Mouse (Mus musculus): ENCODE measurements at regions not wholly inside any gene's neighbourhood (a gene's known extent, or its start where the extent isn't known, plus 50 kb on each side); places are given as distances from the start of the nearest gene placed in this dataset.

- DNase-seq (ENCODE audit: low spot score), result no peak
- 83% methylated on average over 2 of the region's 2 CpGs for WGBS
These were observed 161.4 kb upstream of the Gm11042 start for GRCm38 (mm10) chr12:74477619-74478018.

DNA sequence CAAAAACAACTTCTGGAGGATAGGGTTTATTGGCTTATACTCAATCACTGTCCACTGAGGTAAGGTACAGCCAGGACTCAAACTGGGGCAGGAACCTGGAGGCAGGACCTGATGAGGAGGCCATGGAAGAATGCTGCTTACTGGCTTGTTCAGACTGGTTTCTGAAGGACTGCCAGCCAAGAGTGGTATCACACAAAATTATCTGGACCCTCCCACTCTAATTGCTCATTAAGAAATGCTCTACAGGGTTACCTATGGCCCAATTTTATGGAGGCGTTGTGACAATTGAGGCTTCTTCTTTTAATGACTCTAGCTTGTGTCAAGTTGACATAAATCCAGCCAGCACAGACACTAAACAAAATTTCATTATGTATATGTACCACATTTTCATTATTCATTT is 158.5 kb upstream of the Gm11042 start:
- no peak overlapping the region for H3K27ac ChIP-seq (replicated peaks; ENCODE audit: low read depth, low read length)
- no peak overlapping the region for H3K4me2 ChIP-seq (ENCODE audit: low read depth, severe bottlenecking)
- no peaks in the 10 kb centered on the region for H3K9me3 ChIP-seq (ENCODE audit: control insufficient read depth, low read length)
- DNase-seq (ENCODE audit: low spot score) (no peak), ATAC-seq (ENCODE audit: insufficient number of reproducible peaks, low FRiP score, low TSS enrichment, low read depth) (no peak)
- H3K27me3 ChIP-seq (ENCODE audit: control insufficient read depth, insufficient read depth, low read length), result no peaks in the 10 kb centered on the region
- no peak overlapping the region for H3K4me3 ChIP-seq (ENCODE audit: low read depth, low read length)
- WGBS, result 93% methylated on average over 1 of the region's 1 CpGs
- H3K36me3 ChIP-seq (ENCODE audit: control insufficient read depth, insufficient read depth, low read length), result no peaks in the 10 kb centered on the region
- no peak overlapping the region for H3K9ac ChIP-seq (ENCODE audit: low read length)
- H3K4me1 ChIP-seq (ENCODE audit: control insufficient read depth, insufficient read depth, low read length), result no peaks in the 10 kb centered on the region

More at GRCm38 (mm10) chr12:74477619-74478018, 161.4 kb upstream of the Gm11042 start:
- Histone ChIP-seq H3K4me3 (ENCODE audit: low read depth, low read length) (no peak overlapping the region), H3K9ac (ENCODE audit: low read length) (no peak overlapping the region), H3K4me2 (ENCODE audit: low read depth, severe bottlenecking) (no peak overlapping the region), H3K4me1 (ENCODE audit: control insufficient read depth, insufficient read depth, low read length) (no peaks in the 10 kb centered on the region), H3K27ac (replicated peaks; ENCODE audit: low read depth, low read length) (no peak overlapping the region), H3K27me3 (ENCODE audit: control insufficient read depth, insufficient read depth, low read length) (no peaks in the 10 kb centered on the region), H3K36me3 (ENCODE audit: control insufficient read depth, insufficient read depth, low read length) (no peaks in the 10 kb centered on the region), H3K9me3 (ENCODE audit: control insufficient read depth, low read length) (no peaks in the 10 kb centered on the region)
- ATAC-seq (ENCODE audit: insufficient number of reproducible peaks, low FRiP score, low TSS enrichment, low read depth), result no peak

DNA sequence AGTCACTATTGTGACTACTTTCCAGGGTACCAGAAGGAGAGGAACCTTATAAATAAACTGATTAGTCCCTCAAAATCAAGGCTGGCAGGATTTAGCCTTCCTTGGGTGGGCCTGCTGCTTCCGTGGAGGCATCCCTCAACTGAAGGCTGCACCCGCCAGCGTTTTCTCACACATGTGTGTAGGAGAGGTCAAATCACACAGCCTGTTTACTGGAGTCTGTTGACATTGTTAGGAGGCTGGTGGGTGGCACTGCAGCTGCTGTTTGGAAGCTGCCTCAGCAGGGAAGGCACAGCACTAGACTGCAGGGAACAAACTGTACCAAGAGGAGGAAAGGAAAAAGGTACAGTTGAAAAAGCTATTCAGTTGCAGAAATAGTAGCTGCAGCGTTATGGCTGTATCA is 142.3 kb upstream of the Gm11042 start:
- ATAC-seq (ENCODE audit: insufficient number of reproducible peaks, low FRiP score, low TSS enrichment, low read depth) (no peak), DNase-seq (ENCODE audit: low spot score) (no peak)
- H3K27me3 ChIP-seq (ENCODE audit: control insufficient read depth, insufficient read depth, low read length), result no peaks in the 10 kb centered on the region
- H3K4me2 ChIP-seq (ENCODE audit: low read depth, severe bottlenecking), result no peak overlapping the region
- no peaks in the 10 kb centered on the region for H3K9me3 ChIP-seq (ENCODE audit: control insufficient read depth, low read length)
- H3K36me3 ChIP-seq (ENCODE audit: control insufficient read depth, insufficient read depth, low read length), result no peaks in the 10 kb centered on the region
- no peaks in the 10 kb centered on the region for H3K4me1 ChIP-seq (ENCODE audit: control insufficient read depth, insufficient read depth, low read length)
- no peak overlapping the region for H3K27ac ChIP-seq (replicated peaks; ENCODE audit: low read depth, low read length)
- WGBS, result 34% methylated on average over 4 of the region's 4 CpGs
- H3K4me3 ChIP-seq (ENCODE audit: low read depth, low read length), result no peak overlapping the region
- no peak overlapping the region for H3K9ac ChIP-seq (ENCODE audit: low read length)

GRCm38 (mm10) chr12:74452375-74453090 is 136.3 kb upstream of the Gm11042 start:
- WGBS, result 68% methylated on average over 4 of the region's 4 CpGs
- no peak overlapping the region for H3K27ac ChIP-seq (replicated peaks; ENCODE audit: low read depth, low read length)
- no peaks in the 10 kb centered on the region for H3K27me3 ChIP-seq (ENCODE audit: control insufficient read depth, insufficient read depth, low read length)
- DNase-seq (ENCODE audit: low spot score) (no peak), ATAC-seq (ENCODE audit: insufficient number of reproducible peaks, low FRiP score, low TSS enrichment, low read depth) (no peak)
- no peak overlapping the region for H3K9ac ChIP-seq (ENCODE audit: low read length)
- 0 out of 2 replicates have a peak, but pooled peaks cover 3% of the 10 kb centered on the region for H3K4me1 ChIP-seq (ENCODE audit: control insufficient read depth, insufficient read depth, low read length)
- H3K9me3 ChIP-seq (ENCODE audit: control insufficient read depth, low read length), result no peaks in the 10 kb centered on the region
- H3K4me2 ChIP-seq (ENCODE audit: low read depth, severe bottlenecking), result no peak overlapping the region
- H3K36me3 ChIP-seq (ENCODE audit: control insufficient read depth, insufficient read depth, low read length), result no peaks in the 10 kb centered on the region
- no peak overlapping the region for H3K4me3 ChIP-seq (ENCODE audit: low read depth, low read length)

DNA sequence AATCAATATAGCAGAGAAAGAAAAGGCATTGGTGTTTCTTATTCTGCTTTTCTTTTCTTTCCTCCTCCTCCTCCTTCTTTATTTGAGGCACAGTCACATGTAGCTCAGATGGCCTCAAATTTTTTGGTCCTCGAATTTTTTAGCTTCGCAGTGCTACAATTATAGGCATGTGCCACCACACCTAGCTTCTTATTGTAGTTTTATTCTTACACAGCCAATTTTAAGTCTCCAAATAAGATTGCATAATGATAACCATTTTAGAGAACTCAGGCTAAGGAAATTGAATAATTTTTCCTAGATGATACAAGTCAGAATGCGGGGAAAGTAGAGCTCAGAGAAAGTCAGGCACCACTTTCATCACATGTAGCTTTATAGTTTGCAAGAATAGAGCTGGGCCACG is 132.1 kb upstream of the Gm11042 start:
- DNase-seq (ENCODE audit: low spot score) (no peak), ATAC-seq (ENCODE audit: insufficient number of reproducible peaks, low FRiP score, low TSS enrichment, low read depth) (no peak)
- Histone ChIP-seq H3K27ac (replicated peaks; ENCODE audit: low read depth, low read length) (no peak overlapping the region), H3K36me3 (ENCODE audit: control insufficient read depth, insufficient read depth, low read length) (no peaks in the 10 kb centered on the region), H3K27me3 (ENCODE audit: control insufficient read depth, insufficient read depth, low read length) (no peaks in the 10 kb centered on the region), H3K9ac (ENCODE audit: low read length) (no peak overlapping the region), H3K4me2 (ENCODE audit: low read depth, severe bottlenecking) (no peak overlapping the region), H3K4me1 (ENCODE audit: control insufficient read depth, insufficient read depth, low read length) (0 out of 2 replicates have a peak, but pooled peaks cover 3% of the 10 kb centered on the region), H3K9me3 (ENCODE audit: control insufficient read depth, low read length) (no peaks in the 10 kb centered on the region), H3K4me3 (ENCODE audit: low read depth, low read length) (no peak overlapping the region)
- WGBS, result 83% methylated on average over 4 of the region's 4 CpGs

GRCm38 (mm10) chr12:74434874-74435273 is 118.7 kb upstream of the Gm11042 start:
- H3K4me3 ChIP-seq (ENCODE audit: low read depth, low read length), result no peak overlapping the region
- H3K9me3 ChIP-seq (ENCODE audit: control insufficient read depth, low read length), result no peaks in the 10 kb centered on the region
- no peaks in the 10 kb centered on the region for H3K36me3 ChIP-seq (ENCODE audit: control insufficient read depth, insufficient read depth, low read length)
- H3K4me1 ChIP-seq (ENCODE audit: control insufficient read depth, insufficient read depth, low read length), result no peaks in the 10 kb centered on the region
- H3K27me3 ChIP-seq (ENCODE audit: control insufficient read depth, insufficient read depth, low read length), result no peaks in the 10 kb centered on the region
- WGBS, result 87% methylated on average over 4 of the region's 4 CpGs
- H3K4me2 ChIP-seq (ENCODE audit: low read depth, severe bottlenecking), result no peak overlapping the region
- DNase-seq (ENCODE audit: low spot score), result no peak
- ATAC-seq (ENCODE audit: insufficient number of reproducible peaks, low FRiP score, low TSS enrichment, low read depth), result no peak
- no peak overlapping the region for H3K27ac ChIP-seq (replicated peaks; ENCODE audit: low read depth, low read length)
- no peak overlapping the region for H3K9ac ChIP-seq (ENCODE audit: low read length)

DNA sequence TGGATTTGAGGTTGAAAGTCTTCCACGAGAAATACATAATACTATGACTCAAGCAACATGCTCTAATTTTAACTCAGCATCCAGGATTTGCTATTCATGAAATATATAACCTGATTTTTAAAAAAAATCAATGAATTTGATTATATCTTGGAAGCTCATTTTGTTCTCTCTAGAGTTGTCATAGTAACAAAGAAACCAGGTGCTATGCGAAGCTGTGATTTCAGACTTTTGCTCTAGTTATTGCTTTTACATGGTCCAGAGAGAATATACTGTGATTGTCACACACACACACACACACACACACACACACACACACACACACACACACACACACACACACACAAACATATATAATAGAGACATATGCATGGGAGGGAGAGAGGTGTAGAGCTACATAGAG is 98.5 kb upstream of the Gm11042 start:
- Histone ChIP-seq H3K4me3 (ENCODE audit: low read depth, low read length) (no peak overlapping the region), H3K4me1 (ENCODE audit: control insufficient read depth, insufficient read depth, low read length) (no peaks in the 10 kb centered on the region), H3K4me2 (ENCODE audit: low read depth, severe bottlenecking) (no peak overlapping the region), H3K36me3 (ENCODE audit: control insufficient read depth, insufficient read depth, low read length) (no peaks in the 10 kb centered on the region), H3K27me3 (ENCODE audit: control insufficient read depth, insufficient read depth, low read length) (no peaks in the 10 kb centered on the region), H3K27ac (replicated peaks; ENCODE audit: low read depth, low read length) (no peak overlapping the region), H3K9ac (ENCODE audit: low read length) (no peak overlapping the region), H3K9me3 (ENCODE audit: control insufficient read depth, low read length) (no peaks in the 10 kb centered on the region)
- 91% methylated on average over 2 of the region's 2 CpGs for WGBS
- ATAC-seq (ENCODE audit: insufficient number of reproducible peaks, low FRiP score, low TSS enrichment, low read depth) (no peak), DNase-seq (ENCODE audit: low spot score) (no peak)

GRCm38 (mm10) chr12:74410511-74410910 is 94.3 kb upstream of the Gm11042 start:
- Histone ChIP-seq H3K9ac (ENCODE audit: low read length) (no peak overlapping the region), H3K4me3 (ENCODE audit: low read depth, low read length) (no peak overlapping the region), H3K9me3 (ENCODE audit: control insufficient read depth, low read length) (no peaks in the 10 kb centered on the region), H3K4me2 (ENCODE audit: low read depth, severe bottlenecking) (no peak overlapping the region), H3K27ac (replicated peaks; ENCODE audit: low read depth, low read length) (no peak overlapping the region), H3K4me1 (ENCODE audit: control insufficient read depth, insufficient read depth, low read length) (no peaks in the 10 kb centered on the region), H3K27me3 (ENCODE audit: control insufficient read depth, insufficient read depth, low read length) (no peaks in the 10 kb centered on the region), H3K36me3 (ENCODE audit: control insufficient read depth, insufficient read depth, low read length) (no peaks in the 10 kb centered on the region)
- 89% methylated on average over 2 of the region's 2 CpGs for WGBS
- ATAC-seq (ENCODE audit: insufficient number of reproducible peaks, low FRiP score, low TSS enrichment, low read depth) (no peak), DNase-seq (ENCODE audit: low spot score) (no peak)

GRCm38 (mm10) chr12:74407591-74408095 is 91.4 kb upstream of the Gm11042 start:
- H3K4me3 ChIP-seq (ENCODE audit: low read depth, low read length), result no peak overlapping the region
- WGBS, result 93% methylated on average over 3 of the region's 3 CpGs
- H3K36me3 ChIP-seq (ENCODE audit: control insufficient read depth, insufficient read depth, low read length), result no peaks in the 10 kb centered on the region
- no peak overlapping the region for H3K4me2 ChIP-seq (ENCODE audit: low read depth, severe bottlenecking)
- DNase-seq (ENCODE audit: low spot score), result no peak
- no peaks in the 10 kb centered on the region for H3K9me3 ChIP-seq (ENCODE audit: control insufficient read depth, low read length)
- H3K27ac ChIP-seq (replicated peaks; ENCODE audit: low read depth, low read length), result no peak overlapping the region
- no peak overlapping the region for H3K9ac ChIP-seq (ENCODE audit: low read length)
- no peaks in the 10 kb centered on the region for H3K4me1 ChIP-seq (ENCODE audit: control insufficient read depth, insufficient read depth, low read length)
- H3K27me3 ChIP-seq (ENCODE audit: control insufficient read depth, insufficient read depth, low read length), result no peaks in the 10 kb centered on the region
- no peak for ATAC-seq (ENCODE audit: insufficient number of reproducible peaks, low FRiP score, low TSS enrichment, low read depth)
